Mouse (Mus musculus) E14TG2a.4 (cell line): Measurements from ENCODE around the gene Nat10.

Source experiments
- CTCF ChIP-seq: conservative IDR thresholded peaks from 2 replicates; pipeline ENCODE4 v1.5.1; 2014; ENCODE audit warnings: low read length
- NANOG ChIP-seq: IDR thresholded peaks from 2 replicates; pipeline ENCODE4 v1.6.1; 2014; ENCODE audit warnings: borderline replicate concordance, low read length, mixed read lengths
- POU5F1 ChIP-seq: IDR thresholded peaks from 2 replicates; pipeline ENCODE4 v1.6.1; 2014; ENCODE audit warnings: low read length, borderline replicate concordance

- TF ChIP-seq CTCF (no peak), POU5F1 (no peak), NANOG (no peak)
These were observed 64.9 kb downstream of the Nat10 start for GRCm38 (mm10) chr2:103696177-103696576.
